Mouse (Mus musculus) gastrocnemius, postnatal 14 days (tissue): ENCODE results near the gene Col2a1. TPM values are rescaled to one million over a fixed set of nuclear protein-coding genes. Genes with fewer than 3 reads are reported as not detected.

Source experiments
- DNase-seq: peaks from one replicate; pipeline ENCODE4 v3.0.0; 2021; ENCODE audit warnings: mixed read lengths
- intact Hi-C: fragments of 180-260 bp; cut with DNase I; formaldehyde crosslinking; loops from one replicate; pipeline ENCODE4 v1.15.1; 2025; ENCODE audit warnings: low total_unique reads
- total RNA-seq, 2 experiments: library from RNA; stranded (reverse); gene quantifications; 2 replicates each; pipeline ENCODE4 v1.2.3; 2021

The Col2a1 gene
- total RNA-seq, 2 experiments from 2014 or later, result 21.8 to 23.5 TPM

GRCm38 (mm10) chr15:97941306-97941705 lies 63.2 kb downstream of the Col2a1 start:
- DNase-seq, result no peak
- intact Hi-C loops, result no loop called here

DNA sequence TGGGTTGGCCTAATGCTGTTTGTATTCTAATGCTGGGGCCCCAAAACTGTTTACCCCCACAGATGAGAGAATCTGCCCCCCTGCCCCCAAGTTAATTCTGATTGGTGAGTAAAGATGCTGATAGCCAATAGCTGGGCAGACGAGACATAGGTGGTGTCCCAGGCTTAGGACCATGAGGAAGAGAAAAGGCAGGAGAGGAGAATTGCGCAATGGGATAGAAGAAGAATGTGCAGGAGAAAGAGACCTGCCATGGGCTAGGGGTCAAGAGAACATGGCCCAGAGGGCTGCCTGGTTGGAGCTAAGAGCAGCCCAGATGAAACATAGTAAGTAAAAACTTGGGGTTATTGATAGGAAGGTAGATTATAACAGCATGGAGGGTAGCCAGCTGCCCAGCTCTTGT lies 64.4 kb downstream of the Col2a1 start:
- no peak for DNase-seq
- intact Hi-C loops, result no loop called here

DNA sequence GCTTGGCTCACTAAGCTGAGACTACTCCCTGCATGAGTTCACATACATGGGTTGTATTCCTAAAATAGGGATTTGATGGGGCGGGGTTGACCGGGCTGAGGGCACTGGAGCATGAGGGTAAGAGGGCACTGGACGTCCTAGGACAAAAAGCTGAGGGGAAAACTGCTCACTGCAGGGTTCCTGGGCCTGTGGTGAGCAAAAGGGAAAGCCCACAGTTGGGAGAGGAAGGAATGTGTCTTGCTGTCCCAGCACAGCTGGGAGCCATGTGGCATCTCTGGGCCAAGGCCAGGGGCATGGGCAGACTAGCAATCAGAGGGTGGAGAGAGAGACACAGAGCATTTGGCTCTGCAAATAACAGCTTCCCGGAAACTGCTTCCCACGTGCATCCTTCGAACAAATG lies 65.9 kb downstream of the Col2a1 start:
- peak; percentile 30 for DNase-seq
- intact Hi-C loops, result no loop called here

GRCm38 (mm10) chr15:97932441-97932840 lies 72.1 kb downstream of the Col2a1 start:
- no peak for DNase-seq
- intact Hi-C loops, result no loop called here

DNA sequence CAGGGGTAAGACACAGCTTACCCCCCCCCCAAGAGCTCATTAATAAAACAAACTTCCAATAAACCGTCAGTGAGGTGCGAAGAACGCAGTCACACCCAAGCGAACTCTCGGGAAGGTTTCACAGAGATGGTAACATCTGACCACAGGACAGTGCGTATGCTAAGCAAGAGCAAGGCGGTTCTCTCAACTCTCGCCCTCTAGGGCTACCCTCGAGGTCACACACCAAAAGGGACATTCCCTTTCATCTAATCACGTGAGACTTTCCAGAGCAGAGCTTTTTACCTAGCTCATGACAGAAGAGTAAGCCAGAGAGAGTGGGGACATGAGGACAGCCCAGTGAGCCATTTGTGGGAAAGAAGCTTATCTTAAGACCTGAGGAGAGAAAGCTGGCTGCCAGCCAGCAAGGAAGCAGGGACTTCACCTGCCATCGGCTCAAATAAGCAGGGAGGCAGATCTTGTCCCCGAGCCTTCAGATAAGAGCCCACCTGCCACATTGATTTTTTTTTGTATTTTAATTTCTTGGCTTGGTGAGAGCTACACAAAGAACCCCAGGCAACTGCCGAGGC lies 75.2 kb downstream of the Col2a1 start:
- intact Hi-C loops, result no loop called here
- DNase-seq, result no peak

GRCm38 (mm10) chr15:97927821-97928220 lies 76.7 kb downstream of the Col2a1 start:
- DNase-seq, result no peak
- intact Hi-C loops, result no loop called here

GRCm38 (mm10) chr15:97927018-97927417 lies 77.5 kb downstream of the Col2a1 start:
- no peak for DNase-seq

More at GRCm38 (mm10) chr15:97927018-97927417, 77.5 kb downstream of the Col2a1 start:
- intact Hi-C loops, result no loop called here

Other genes starting within 250 kb of the Col2a1 start
- 1 to 10 TPM; 6.2 to 9.7 TPM for gene Rapgef3, start 236.7 kb downstream of the Col2a1 start, total RNA-seq
- gene Slc48a1, start 226.2 kb downstream of the Col2a1 start, total RNA-seq, result 10 to 100 TPM; 39.9 to 40.3 TPM
- gene Hdac7, start 160.2 kb downstream of the Col2a1 start, total RNA-seq, result 10 to 100 TPM; 18.2 to 23.3 TPM
- under 1 TPM; 0.12 to 0.49 TPM for gene Vdr, start 94.1 kb downstream of the Col2a1 start, total RNA-seq
- 1 to 10 TPM; 8.0 to 8.7 TPM for gene Tmem106c, start 40.5 kb downstream of the Col2a1 start, total RNA-seq
- gene Pfkm, start 87.9 kb upstream of the Col2a1 start, total RNA-seq, result 1,000 to 10,000 TPM; 1,399 to 1,520 TPM
- gene Senp1, start 89.0 kb upstream of the Col2a1 start, total RNA-seq, result 1 to 10 TPM; 6.8 to 7.0 TPM
- gene Asb8, start 160.9 kb upstream of the Col2a1 start, total RNA-seq, result 100 to 1,000 TPM; 146 to 157 TPM
- gene Ccdc184, start 162.5 kb upstream of the Col2a1 start, total RNA-seq, result not detected
- not detected for gene Olfr288, start 190.8 kb upstream of the Col2a1 start, total RNA-seq
- gene Gm44579, start 216.3 kb upstream of the Col2a1 start, total RNA-seq, result not detected
- gene Olfr287, start 216.4 kb upstream of the Col2a1 start, total RNA-seq, result not detected
- gene Olfr286, start 229.8 kb upstream of the Col2a1 start, total RNA-seq, result not detected